Mouse (Mus musculus) forebrain, postnatal 0 days (tissue): ENCODE measurements around the gene Prrc2c. TPM values are rescaled to one million over a fixed set of nuclear protein-coding genes. Genes with fewer than 3 reads are reported as not detected.
"Not testable (repeated sequence)": the region's sequence is repeated elsewhere in the genome, so short reads cannot be mapped to it uniquely, and the experiment has no call there.

Source experiments
- ATAC-seq: fragments of 200-750 bp; cut with Nextera tagmentation; 2 replicates; pipeline ENCODE4 v1.8.0; 2017; ENCODE audit warnings: mild to moderate bottlenecking, moderate library complexity
- DNase-seq: peaks from one replicate; pipeline ENCODE4 v3.0.0-alpha.2; 2015
- H3K27ac ChIP-seq: fragments of 300-500 bp; sonication (generic); 2 replicates; pipeline ENCODE4 v1.5.1; 2014; ENCODE audit warnings: low read depth, mild to moderate bottlenecking, antibody characterized with exemption, low read length, moderate library complexity, mixed read lengths
- H3K27me3 ChIP-seq: fragments of 300-500 bp; sonication (generic); 2 replicates; pipeline ENCODE4 v1.6.1; 2014; ENCODE audit warnings: mild to moderate bottlenecking, low read length, mixed read lengths; ENCODE audit not compliant: insufficient read depth
- H3K36me3 ChIP-seq: fragments of 300-500 bp; sonication (generic); 2 replicates; pipeline ENCODE4 v1.6.1; 2014; ENCODE audit warnings: mild to moderate bottlenecking, moderate library complexity; ENCODE audit not compliant: insufficient read depth
- H3K4me1 ChIP-seq: fragments of 300-500 bp; sonication (generic); 2 replicates; pipeline ENCODE4 v1.6.1; 2014; ENCODE audit warnings: antibody characterized with exemption; ENCODE audit not compliant: insufficient read depth
- H3K4me2 ChIP-seq: fragments of 300-500 bp; sonication (generic); 2 replicates; pipeline ENCODE4 v1.6.1; 2014; ENCODE audit warnings: low read depth, mild to moderate bottlenecking, moderate library complexity
- H3K4me3 ChIP-seq: fragments of 300-500 bp; sonication (generic); 2 replicates; pipeline ENCODE4 v1.5.1; 2014; ENCODE audit warnings: low read depth, low read length, mixed read lengths
- H3K9ac ChIP-seq: fragments of 300-500 bp; sonication (generic); 2 replicates; pipeline ENCODE4 v1.6.1; 2014; ENCODE audit warnings: mild to moderate bottlenecking
- H3K9me3 ChIP-seq: fragments of 300-500 bp; sonication (generic); 2 replicates; pipeline ENCODE4 v1.6.1; 2016; ENCODE audit warnings: low read length
- CTCF ChIP-seq: sonication (generic); IDR thresholded peaks from 2 replicates; pipeline ENCODE4 v1.5.1; 2016; ENCODE audit warnings: antibody characterized with exemption, control low read depth, low read depth
- WGBS: fragments of 180-500 bp; shearing (Covaris S2); extraction: QIAGEN DNeasy Blood & Tissue Kit; methylation state at CpG from one replicate; pipeline ENCODE4 v1.1.7; 2014; 5-methylcytosine and 5-hydroxymethylcytosine counted together
- polyA plus RNA-seq: library from polyadenylated mRNA; unstranded; fragments of >200 nt; fragmentation: Nextera tagmentation; extraction: Ambion mirVana; gene quantifications from 2 replicates; pipeline ENCODE4 v1.2.1, GENCODE M21; 2015
- total RNA-seq: library from RNA; depleted of rRNA; stranded (reverse); fragments of >200 nt; gene quantifications from 2 replicates; pipeline ENCODE4 v1.2.3, GENCODE M21; 2014

Prrc2c gene
- total and polyA plus RNA-seq, 2 experiments from 2014 or later, result 72.5 to 122 TPM

DNA sequence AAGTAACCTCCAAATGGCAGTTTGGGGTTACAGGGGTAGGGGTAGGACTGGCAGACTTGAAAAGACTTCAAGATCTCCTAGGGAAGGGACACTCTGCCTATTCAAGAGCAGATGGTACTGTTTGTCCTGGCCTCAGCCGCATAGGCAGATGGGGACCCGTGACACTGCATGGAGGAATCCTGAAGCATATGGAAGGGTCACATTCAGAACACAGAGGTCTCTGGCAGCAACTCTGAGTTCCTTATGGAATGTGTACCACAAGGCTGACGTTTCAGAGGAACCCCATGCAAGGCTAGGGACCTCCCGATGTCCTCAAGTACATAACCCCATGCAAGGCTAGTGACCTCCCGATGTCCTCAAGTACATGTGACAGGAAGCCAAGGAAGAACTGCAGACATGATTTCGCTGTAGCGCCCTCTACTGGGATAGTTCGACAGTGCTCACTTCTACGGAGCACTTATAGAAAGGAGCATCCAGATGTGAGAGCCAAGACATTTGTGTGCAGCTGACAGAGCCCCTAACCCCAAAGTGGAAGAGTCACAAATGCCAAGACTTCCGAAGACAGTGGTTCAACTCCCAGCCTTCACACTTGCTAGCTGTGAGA, 94.2 kb downstream of the Prrc2c start:
- 82% methylated on average over 10 of the region's 10 CpGs for WGBS
- TF ChIP-seq CTCF, result no peak

DNA sequence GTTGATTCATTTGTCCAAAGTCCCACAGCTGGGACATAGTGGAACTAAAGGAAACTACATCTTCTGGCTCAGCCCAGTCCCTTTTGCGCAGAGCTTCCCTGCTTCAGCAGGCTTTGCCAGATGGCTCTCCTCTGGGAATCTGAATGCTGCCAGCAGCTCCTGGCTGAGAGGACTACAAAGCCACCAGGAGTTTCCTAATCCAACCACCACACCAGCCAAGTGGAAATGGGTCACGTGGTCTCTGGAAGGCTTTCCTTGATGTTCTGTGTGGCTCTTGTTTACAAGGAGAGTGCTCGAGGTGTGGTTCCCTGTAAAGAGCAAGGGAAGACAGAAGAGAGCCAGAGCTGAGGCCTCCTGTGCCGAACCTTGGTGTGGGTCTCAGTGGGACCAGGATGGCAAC, 96.6 kb downstream of the Prrc2c start:
- Histone ChIP-seq H3K9ac (no peak overlapping the region), H3K4me2 (no peak overlapping the region), H3K27me3 (no peaks in the 10 kb centered on the region), H3K4me3 (no peak overlapping the region), H3K4me1 (no peaks in the 10 kb centered on the region), H3K36me3 (no peaks in the 10 kb centered on the region), H3K9me3 (no peaks in the 10 kb centered on the region), H3K27ac (no peak overlapping the region)
- 29% methylated on average over 4 of the region's 4 CpGs for WGBS
- TF ChIP-seq CTCF, result no peak
- ATAC-seq (peak; percentile 85), DNase-seq (peak; percentile 77)

More for the DNA sequence above, 94.2 kb downstream of the Prrc2c start:
- Histone ChIP-seq H3K27ac (no peak overlapping the region), H3K9ac (no peak overlapping the region), H3K27me3 (no peaks in the 10 kb centered on the region), H3K4me3 (no peak overlapping the region), H3K4me1 (no peaks in the 10 kb centered on the region), H3K9me3 (no peaks in the 10 kb centered on the region), H3K36me3 (no peaks in the 10 kb centered on the region), H3K4me2 (no peak overlapping the region)
- DNase-seq (no peak), ATAC-seq (no peak)

DNA sequence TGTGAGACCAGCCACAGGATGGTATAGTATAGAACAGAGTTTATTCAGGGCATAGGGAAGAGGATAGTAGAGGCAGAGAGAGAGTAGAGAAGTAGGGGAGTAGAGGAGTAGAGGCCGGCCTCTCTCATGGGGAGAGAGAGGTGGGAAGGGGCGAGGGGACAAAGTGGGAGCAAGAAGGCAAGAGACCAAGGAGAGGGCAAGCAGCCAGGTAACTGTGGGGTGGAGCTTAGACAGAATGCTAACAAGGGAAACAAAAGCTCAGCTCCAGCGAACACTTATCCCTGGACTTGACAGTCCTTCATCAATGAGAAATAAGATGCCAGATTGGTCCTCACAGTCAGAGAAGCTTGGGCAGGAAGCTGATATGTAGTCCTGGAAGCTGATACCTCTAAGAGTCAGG, 97.8 kb downstream of the Prrc2c start:
- H3K9me3 ChIP-seq, result no peaks in the 10 kb centered on the region
- H3K9ac ChIP-seq, result no peak overlapping the region
- H3K4me3 ChIP-seq, result no peak overlapping the region
- no peaks in the 10 kb centered on the region for H3K27me3 ChIP-seq
- whole genome bisulfite sequencing, result 60% methylated on average over 3 of the region's 3 CpGs
- no peak for DNase-seq
- no peaks in the 10 kb centered on the region for H3K4me1 ChIP-seq
- no peak overlapping the region for H3K4me2 ChIP-seq
- no peak for TF ChIP-seq CTCF
- H3K36me3 ChIP-seq, result no peaks in the 10 kb centered on the region
- no peak for ATAC-seq
- no peak overlapping the region for H3K27ac ChIP-seq

DNA sequence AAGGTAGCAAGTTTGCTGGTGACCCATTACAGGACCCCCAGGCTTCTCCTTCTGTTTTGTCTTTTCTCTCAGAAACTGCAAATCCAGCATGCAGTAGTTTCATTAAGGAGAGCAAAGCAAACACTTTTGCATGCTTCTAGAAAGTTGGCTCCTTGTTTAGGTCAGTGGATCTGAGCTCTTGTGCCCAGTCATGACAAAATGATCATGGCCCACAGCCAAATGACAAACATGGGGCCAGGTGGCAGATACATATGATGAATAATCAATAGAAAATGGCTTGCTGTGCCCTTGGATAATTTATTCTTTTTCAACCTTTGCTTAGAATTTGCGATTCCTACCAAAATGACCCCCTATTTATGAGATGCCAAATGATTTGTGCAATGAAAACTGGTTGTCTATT, 100.5 kb downstream of the Prrc2c start:
- Histone ChIP-seq H3K9ac (no peak overlapping the region), H3K4me2 (no peak overlapping the region), H3K27ac (no peak overlapping the region), H3K36me3 (no peaks in the 10 kb centered on the region), H3K9me3 (no peaks in the 10 kb centered on the region), H3K4me1 (no peaks in the 10 kb centered on the region), H3K4me3 (no peak overlapping the region), H3K27me3 (no peaks in the 10 kb centered on the region)
- DNase-seq (no peak), ATAC-seq (no peak)
- no peak for TF ChIP-seq CTCF
- WGBS, result 75% methylated on average over 1 of the region's 1 CpGs

DNA sequence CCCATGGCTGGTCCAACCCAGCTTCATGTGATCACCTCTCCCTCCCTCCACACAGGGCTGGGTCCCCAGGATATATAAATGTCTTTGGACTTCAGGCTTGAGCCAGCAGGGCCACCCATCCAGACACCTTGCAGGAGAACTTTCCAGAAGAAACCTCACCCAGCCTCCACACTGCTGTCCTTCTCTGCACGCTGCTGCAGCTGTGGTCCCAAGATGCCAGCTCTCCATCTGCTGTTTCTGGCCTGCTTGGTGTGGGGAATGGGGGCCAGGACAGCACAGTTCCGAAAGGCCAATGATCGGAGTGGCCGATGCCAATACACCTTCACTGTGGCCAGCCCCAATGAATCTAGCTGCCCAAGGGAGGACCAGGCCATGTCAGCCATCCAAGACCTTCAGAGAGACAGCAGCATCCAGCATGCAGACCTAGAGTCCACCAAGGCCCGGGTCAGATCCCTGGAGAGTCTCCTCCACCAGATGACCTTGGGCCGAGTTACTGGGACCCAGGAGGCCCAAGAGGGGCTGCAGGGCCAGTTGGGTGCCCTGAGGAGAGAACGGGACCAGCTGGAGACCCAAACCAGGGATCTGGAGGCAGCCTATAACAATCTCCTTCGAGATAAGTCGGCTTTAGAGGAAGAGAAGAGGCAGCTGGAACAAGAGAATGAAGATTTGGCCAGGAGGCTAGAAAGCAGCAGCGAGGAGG, 101.2 kb downstream of the Prrc2c start, which contains the start of gene Myoc:
Gene Myoc (plus strand): TSS at position 105 of the 700 bp plus-strand sequence.
- no peak within 1 kb of the TSS for H3K4me3 ChIP-seq
- DNase-seq (no peak), ATAC-seq (no peak)
- H3K9ac ChIP-seq, result no peak within 1 kb of the TSS
- H3K27ac ChIP-seq, result no peak within 1 kb of the TSS
- no peaks in the 10 kb centered on the region for H3K36me3 ChIP-seq
- no peaks in the 10 kb centered on the region for H3K27me3 ChIP-seq
- WGBS, result 90% methylated on average over 10 of the region's 10 CpGs
- no peaks in the 10 kb centered on the region for H3K9me3 ChIP-seq
- H3K4me2 ChIP-seq, result no peak within 1 kb of the TSS
- no peaks in the 10 kb centered on the region for H3K4me1 ChIP-seq
- no peak for TF ChIP-seq CTCF

DNA sequence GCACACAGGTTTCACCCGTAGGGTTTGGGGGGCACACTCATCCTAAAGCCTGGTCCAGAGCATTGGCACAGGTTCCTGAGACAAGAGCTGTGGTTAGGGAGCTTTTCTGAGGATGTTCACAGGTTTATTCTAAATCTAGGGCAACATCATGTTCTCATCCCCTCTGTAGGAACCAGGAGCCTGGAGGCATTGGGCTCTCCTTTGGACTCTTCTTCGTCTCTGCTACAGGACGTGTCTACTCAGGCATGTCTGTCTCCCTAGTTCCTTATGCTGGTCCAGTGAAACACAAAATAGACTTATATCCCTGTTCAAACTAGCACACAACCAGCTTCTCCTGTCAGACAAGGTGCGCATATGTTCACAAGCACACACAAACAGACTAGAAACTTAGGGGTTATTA, 101.8 kb downstream of the Prrc2c start:
- DNase-seq (no peak), ATAC-seq (no peak)
- Histone ChIP-seq H3K27me3 (no peaks in the 10 kb centered on the region), H3K9me3 (no peaks in the 10 kb centered on the region), H3K4me1 (no peaks in the 10 kb centered on the region), H3K27ac (no peak overlapping the region), H3K9ac (no peak overlapping the region), H3K4me3 (no peak overlapping the region), H3K4me2 (no peak overlapping the region), H3K36me3 (no peaks in the 10 kb centered on the region)
- TF ChIP-seq CTCF, result no peak
- WGBS, result 90% methylated on average over 4 of the region's 4 CpGs

DNA sequence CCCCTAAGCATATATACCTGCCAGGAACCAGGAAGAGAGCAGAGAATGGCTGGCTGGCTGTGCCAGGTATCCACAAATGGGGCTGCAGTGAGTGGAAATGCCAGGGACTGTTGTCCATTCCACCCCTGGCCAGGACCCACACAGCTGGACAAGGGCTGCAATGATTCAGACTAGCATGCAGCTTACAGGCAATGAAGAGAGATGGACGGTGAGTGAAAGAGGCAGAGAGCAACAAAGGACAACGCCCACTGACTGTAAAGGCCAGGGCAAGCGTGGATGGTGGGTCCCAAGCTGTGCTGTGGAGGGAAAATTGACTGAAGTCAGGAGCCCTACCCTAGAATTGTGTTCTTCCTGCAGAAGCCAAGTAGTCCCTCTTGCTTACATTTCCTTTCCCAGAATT, 103.8 kb downstream of the Prrc2c start:
- DNase-seq (no peak), ATAC-seq (no peak)
- H3K27ac ChIP-seq, result no peak overlapping the region
- 63% methylated on average over 3 of the region's 3 CpGs for WGBS
- no peaks in the 10 kb centered on the region for H3K4me1 ChIP-seq
- no peak overlapping the region for H3K9ac ChIP-seq
- no peaks in the 10 kb centered on the region for H3K9me3 ChIP-seq
- H3K27me3 ChIP-seq, result no peaks in the 10 kb centered on the region
- H3K4me3 ChIP-seq, result no peak overlapping the region
- H3K4me2 ChIP-seq, result no peak overlapping the region
- no peak for TF ChIP-seq CTCF
- no peaks in the 10 kb centered on the region for H3K36me3 ChIP-seq

DNA sequence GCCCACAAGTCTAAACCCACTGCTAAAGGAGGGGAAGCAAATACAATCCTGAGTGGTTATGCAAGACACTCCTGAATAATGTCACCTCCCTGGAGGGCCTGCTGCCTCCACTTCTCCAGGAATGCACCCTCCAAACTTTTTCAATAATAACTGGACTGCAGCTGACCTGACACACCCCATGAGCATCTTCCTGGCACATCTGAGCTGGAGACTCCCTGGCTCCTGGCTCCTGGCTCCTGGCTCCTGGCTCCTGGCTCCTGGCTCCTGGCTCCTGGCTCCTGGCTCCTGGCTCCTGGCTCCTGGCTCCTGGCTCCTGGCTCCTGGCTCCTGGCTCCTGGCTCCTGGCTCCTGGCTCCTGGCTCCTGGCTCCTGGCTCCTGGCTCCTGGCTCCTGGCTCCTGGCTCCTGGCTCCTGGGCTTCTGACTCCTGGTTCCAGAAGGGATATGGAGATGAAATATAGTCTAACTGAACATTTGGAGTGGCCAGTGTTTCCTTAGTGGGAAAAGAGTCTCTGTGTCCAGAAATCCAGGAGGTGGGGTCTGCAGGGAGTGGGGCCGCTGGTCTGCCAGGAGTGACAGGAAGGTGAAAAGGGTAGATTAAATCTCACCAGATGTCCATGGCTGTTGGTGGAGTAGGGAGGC, 104.9 kb downstream of the Prrc2c start:
- H3K4me3 ChIP-seq, DNase-seq, ATAC-seq, H3K27ac ChIP-seq, H3K9me3 ChIP-seq, H3K9ac ChIP-seq, H3K36me3 ChIP-seq, H3K4me2 ChIP-seq, H3K27me3 ChIP-seq, H3K4me1 ChIP-seq: not testable (repeated sequence)
- WGBS, result 63% methylated on average over 1 of the region's 1 CpGs

DNA sequence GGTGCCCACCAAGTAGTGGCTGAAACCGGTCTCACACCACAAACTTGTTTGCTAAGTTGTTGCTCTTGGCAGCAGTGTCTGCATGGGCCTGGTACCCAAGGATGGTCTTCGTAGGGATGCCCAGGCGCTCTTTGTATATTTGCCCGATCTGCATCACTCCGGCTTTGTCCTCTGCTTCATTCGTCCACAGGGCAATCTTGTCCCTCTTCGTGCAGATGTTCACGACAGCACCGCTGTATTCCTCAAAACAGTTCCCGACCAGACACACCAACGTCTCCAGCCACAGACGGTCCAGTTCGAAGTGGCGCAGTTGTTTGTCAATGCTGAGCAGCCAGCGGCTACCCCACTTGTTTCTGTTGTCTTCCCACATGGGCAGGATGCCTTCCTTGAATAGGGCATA, 112.0 kb downstream of the Prrc2c start:
- ATAC-seq, H3K9ac ChIP-seq, DNase-seq, H3K36me3 ChIP-seq, H3K27ac ChIP-seq, H3K4me1 ChIP-seq, H3K9me3 ChIP-seq, H3K4me2 ChIP-seq, H3K4me3 ChIP-seq, H3K27me3 ChIP-seq: not testable (repeated sequence)
- WGBS, result 95% methylated on average over 15 of the region's 15 CpGs

DNA sequence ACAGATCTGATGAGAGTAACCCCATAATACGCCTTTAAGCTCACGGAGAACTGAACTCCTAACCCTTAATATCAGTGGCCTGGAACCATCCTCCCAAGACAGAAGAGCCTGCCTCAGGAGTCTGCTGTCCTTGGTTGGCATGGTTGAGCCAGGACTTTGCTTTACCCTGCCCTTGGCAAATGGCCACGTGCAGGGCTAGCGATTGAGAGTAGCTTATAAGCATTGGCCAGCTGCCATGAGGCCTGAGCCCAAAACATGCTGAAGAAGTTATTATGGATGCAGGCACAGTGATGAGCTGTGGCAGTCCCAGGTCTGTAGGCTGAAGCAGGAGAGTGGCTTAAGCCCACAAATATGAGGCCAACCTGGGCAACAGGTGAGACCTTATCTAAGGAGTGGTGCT, 112.5 kb downstream of the Prrc2c start:
- not testable (repeated sequence) for H3K4me2 ChIP-seq, H3K4me3 ChIP-seq, H3K9me3 ChIP-seq, H3K36me3 ChIP-seq, H3K27me3 ChIP-seq, H3K27ac ChIP-seq, DNase-seq, H3K4me1 ChIP-seq, ATAC-seq, H3K9ac ChIP-seq
- WGBS, result 67% methylated on average over 4 of the region's 4 CpGs
